Comparison of ENCODE assay signal across 15 mouse cellular contexts in genomic region chr2:172884584-172884983, GRCm38 (mm10).
"Had no signal": no experiment of that assay in that cellular context is flagged by ENCODE, and none has a peak within 500 bp of the region (broad histone marks: within the 10 kb centered on the region; RNA-seq: fewer than 3 reads in every experiment).

No protein-coding gene starts in this region.

- H3K36me3 ChIP-seq: midbrain, embryonic 13.5 days; midbrain, embryonic 15.5 days; neural tube, embryonic 12.5 days; stomach, embryonic 15.5 days had no signal

- H3K4me1 ChIP-seq: megakaryocyte, embryonic 14.5 days; midbrain, embryonic 15.5 days had no signal

- H3K9me3 ChIP-seq: megakaryocyte, embryonic 14.5 days; midbrain, embryonic 13.5 days; midbrain, embryonic 15.5 days; neural tube, embryonic 12.5 days; stomach, embryonic 15.5 days had no signal

- H3K4me2 ChIP-seq: lung, embryonic 14.5 days; midbrain, embryonic 11.5 days; midbrain, embryonic 13.5 days; midbrain, embryonic 15.5 days; neural tube, embryonic 12.5 days; stomach, embryonic 15.5 days had no signal

- H3K27ac ChIP-seq: macrophage; midbrain, embryonic 13.5 days; midbrain, embryonic 15.5 days; neural tube, embryonic 12.5 days; stomach, embryonic 15.5 days; stomach, postnatal 0 days had no signal

- DNase-seq: lung, adult 18-20 months; lung, embryonic 14.5 days; lung, postnatal 10 days; lung, postnatal 36 days; thymus, adult 2 months; thymus, postnatal 25 days; thymus, postnatal 4 days had no signal

- H3K4me3 ChIP-seq: megakaryocyte, embryonic 14.5 days; midbrain, embryonic 13.5 days; midbrain, embryonic 15.5 days; neural tube, embryonic 12.5 days; stomach, embryonic 15.5 days had no signal

- ATAC-seq: midbrain, embryonic 13.5 days; midbrain, embryonic 15.5 days had no signal

- H3K27me3 ChIP-seq: midbrain, embryonic 13.5 days; midbrain, embryonic 15.5 days; neural tube, embryonic 12.5 days; stomach, embryonic 15.5 days had no signal

- H3K9ac ChIP-seq: lung, embryonic 14.5 days; midbrain, embryonic 13.5 days; midbrain, embryonic 15.5 days; neural tube, embryonic 12.5 days; stomach, embryonic 15.5 days had no signal
